Mouse (Mus musculus): ENCODE data around the gene Ckmt1.

Ckmt1 gene

DNA sequence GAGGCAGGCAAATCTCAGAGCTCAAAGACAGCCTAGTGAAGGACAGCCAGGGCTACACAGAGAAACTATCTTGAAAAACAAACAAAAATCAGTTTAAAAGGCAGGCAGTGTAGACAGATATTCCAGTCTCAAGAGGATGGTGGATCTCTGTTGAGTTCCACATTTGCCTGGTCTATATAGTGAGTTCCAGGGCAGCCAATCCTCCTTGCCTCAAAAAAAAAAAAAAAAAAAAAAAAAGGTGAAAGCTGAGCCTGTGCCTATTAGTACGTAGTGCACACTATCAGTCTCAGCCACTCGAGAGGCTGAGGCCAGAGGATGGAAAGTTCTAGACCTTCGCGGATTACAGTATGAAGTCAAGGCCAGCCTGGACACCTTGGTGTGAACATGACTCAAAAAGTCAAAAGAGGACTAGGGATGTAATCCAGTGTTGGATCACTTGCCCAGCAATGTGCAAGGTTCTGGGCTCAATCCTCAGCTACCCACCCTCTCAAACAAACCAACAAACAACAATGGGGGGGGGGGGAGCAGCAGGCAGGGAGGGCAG lies 55.4 kb downstream of the Ckmt1 start:
- DNase-seq (ENCODE audit: low read depth, low spot score): no peak
